Mouse (Mus musculus): ENCODE measurements around the gene Sema3f.

- no peak for TF ChIP-seq CTCF (conservative IDR thresholded peaks at IDR 0.05; ENCODE audit: insufficient read depth, insufficient read length, low read depth, low read length)
- no peak for TF ChIP-seq POLR2A (IDR thresholded peaks at IDR 0.05; ENCODE audit: low read depth, low read length)
Observed at GRCm38 (mm10) chr9:107701594-107701993, 8.7 kb downstream of the Sema3f start.
